Mouse (Mus musculus) monocyte, adult 2 months (primary cell): ENCODE measurements around the gene Mars.
"Not testable (repeated sequence)": the region's sequence is repeated elsewhere in the genome, so short reads cannot be mapped to it uniquely, and the experiment has no call there.

ENCODE experiments used
- DNase-seq, 2 experiments: peaks; one replicate each; pipeline ENCODE4 v3.0.0; 2022; ENCODE audit warnings: low spot score in 2 of 2, low read depth in 1 of 2

The Mars gene

DNA sequence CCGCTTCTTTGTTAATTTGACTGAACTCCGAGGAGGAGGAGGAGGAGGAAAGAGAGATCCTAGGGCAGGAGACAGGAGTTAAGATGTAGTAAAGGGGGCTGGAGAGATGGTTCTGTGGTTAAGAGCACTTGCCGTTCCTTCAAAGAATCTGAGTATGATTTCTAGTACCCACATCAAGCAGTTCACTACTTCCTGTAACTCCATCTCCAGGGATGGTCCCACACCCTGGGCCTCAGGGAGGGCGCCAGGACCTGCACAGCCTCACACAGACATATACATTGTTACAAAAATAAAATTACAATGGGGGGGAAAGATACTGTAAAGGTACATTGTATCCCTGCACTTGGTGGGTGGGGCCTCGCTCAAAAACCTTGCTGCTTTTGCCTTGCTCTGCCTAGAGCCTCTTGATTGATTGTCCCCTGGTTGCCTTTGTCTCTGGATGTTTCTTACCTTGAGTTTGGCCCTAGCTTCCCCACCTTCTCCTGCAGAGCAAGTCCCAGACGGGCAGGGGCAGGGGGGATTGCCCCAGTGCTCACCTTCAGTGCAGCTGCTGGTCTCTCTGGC, 26.0 kb upstream of the Mars start:
- no peak for DNase-seq

DNA sequence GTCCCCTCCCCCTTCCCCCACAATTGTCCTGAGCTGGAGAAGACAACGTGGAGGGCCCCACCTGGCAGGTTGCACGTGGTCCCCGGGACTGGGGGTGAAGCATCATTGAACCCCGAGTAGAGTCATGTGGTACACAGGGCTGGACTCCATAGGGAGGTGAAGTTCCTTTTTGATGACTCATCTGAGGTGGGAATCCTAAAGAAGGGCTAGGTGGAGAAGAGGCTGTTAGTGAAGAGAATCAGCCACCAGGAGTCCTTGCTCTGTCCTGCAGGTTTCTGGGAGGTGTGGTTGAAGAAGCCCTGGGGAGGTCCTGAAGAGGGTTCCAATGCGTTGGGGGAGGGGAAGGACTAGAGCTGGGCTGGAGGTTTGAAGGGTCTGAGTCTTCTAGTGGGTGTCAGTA, 25.4 kb upstream of the Mars start:
- no peak for DNase-seq

DNA sequence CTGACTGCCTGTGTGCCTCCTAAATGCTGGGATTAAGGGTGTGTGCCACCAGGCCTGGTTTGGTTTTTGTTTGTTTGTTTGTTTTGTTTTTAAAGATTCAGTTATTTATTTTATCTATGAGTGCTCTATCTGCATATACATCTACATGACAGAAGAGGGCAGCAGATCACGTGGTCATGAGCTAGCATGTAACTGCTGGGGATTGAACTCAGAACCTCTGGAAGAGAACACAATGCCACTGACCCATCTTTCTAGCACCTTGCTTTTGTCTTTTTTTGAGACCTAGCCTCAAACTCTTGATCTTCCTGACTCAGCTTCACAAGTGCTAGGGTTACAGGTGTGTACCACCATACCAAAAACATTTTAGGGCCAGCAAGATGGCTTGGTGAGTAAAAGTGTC, 23.7 kb upstream of the Mars start:
- no peak for DNase-seq

DNA sequence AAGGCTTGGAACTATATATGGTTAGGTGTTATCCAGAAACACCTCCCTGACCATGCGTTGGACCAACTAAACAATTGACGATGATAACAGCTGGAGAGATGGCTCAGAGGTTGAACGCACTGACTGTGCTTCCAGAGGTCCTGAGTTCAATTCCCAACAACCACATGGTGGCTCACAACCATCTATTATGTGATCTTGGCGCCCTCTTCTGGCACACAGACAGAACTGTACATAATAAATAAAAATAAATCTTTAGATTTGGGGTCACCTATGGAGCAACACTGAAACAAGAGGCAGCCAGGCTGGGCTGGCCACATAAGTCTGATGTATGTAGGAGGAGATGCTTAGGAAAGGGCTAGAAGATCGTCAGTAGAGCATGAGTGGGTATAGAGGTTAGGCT, 21.6 kb upstream of the Mars start:
- no peak for DNase-seq

DNA sequence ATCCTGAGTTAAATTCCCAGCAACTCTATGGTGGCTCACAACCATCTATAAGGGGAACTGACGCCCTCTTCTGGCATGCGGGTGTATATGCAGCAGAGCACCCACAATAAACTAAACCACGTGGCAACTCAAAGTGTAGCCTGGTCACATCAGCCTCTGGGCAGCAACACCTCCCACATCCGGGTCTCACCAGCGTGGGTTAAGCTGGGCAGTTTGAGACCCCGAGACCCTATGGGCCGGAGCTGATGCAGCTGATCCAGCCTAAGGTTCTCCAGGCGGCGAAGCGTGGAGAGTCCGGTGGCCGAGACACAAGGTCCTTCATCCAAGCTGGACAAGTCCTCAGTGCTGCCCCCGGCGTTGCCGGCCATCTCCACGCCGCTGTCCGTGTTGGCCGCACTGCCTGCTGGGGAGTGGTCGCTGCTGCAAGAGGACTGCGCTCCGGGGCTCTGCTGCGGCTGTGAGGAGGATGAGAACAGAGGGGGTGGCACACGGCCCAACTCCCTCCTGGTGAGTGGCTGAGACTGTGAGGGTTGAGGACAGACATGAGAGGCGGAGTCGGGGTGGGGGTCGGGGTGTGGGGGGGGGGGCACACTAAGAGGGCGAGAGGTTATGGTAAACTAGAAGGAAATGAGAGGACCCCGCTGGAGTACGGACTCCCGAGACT, 20.8 kb upstream of the Mars start:
- DNase-seq, result no peak

DNA sequence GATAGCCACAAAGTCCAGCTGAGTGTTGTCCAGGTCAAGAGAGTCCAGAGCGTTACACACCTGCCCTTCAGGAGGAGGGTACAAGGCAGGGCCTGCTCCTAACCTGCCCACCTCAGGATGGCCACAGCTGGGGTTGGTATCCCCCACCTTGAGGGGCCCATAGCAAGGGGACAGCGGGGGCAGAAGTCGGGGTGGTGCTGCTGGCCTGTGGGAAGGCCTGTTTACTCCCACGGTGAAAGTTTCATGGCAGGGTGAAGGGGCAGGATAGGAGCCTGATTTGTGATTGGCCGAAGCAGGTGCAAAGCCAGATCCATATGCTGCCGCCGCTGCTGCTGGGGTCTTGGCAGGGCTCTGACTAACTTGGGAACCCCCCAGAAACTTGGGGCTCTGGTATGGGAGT, 18.6 kb upstream of the Mars start:
- no peak for DNase-seq

DNA sequence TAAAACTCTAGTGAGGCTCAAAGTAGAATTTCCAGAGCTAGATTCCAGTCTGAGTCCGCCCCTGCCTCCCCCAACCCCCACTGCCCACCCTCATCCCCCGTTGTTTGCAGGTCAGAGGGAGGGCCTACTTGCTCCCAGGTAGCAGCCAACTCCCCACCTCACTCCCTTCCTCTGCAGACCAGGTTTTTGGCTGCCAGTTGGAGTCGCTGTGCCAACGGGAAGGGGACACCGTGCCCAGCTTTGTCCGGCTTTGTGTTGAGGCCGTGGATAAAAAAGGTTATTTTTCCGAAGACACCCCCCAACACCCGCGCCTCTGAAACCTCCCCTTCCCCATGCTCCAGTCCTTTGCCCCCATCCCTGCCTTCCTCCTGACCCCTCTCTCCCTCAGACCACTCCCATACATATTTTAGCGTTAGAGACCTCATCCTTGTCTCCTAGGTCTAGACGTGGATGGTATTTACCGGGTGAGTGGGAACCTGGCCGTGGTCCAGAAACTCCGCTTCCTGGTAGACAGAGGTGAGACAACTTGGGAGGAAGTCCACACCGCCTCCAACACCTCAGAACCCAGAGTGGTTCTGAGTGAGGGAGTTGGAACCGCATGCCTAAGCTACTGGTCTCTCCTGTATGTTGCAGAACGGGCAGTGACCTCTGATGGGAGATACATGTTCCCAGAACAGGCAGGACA, 16.0 kb upstream of the Mars start:
- no peak for DNase-seq

DNA sequence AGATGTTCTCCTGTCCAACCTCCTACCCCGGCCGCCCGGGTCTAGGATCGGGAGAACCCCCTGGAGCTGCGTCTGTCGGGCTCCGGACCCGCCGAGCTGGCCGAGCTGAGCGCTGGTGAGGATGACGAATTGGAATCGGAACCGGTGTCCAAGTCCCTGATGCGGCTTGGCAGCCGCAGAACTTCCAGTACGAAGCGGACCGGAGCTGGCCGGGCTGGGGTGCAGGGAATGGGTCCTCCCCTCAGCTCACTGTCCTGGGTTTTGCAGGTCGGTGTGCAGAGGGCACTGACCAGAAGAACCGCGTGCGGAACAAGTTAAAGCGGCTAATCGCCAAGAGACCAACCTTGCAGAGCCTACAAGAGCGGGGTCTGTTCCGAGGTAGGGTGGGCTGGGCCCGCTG, 15.2 kb upstream of the Mars start:
- no peak for DNase-seq

DNA sequence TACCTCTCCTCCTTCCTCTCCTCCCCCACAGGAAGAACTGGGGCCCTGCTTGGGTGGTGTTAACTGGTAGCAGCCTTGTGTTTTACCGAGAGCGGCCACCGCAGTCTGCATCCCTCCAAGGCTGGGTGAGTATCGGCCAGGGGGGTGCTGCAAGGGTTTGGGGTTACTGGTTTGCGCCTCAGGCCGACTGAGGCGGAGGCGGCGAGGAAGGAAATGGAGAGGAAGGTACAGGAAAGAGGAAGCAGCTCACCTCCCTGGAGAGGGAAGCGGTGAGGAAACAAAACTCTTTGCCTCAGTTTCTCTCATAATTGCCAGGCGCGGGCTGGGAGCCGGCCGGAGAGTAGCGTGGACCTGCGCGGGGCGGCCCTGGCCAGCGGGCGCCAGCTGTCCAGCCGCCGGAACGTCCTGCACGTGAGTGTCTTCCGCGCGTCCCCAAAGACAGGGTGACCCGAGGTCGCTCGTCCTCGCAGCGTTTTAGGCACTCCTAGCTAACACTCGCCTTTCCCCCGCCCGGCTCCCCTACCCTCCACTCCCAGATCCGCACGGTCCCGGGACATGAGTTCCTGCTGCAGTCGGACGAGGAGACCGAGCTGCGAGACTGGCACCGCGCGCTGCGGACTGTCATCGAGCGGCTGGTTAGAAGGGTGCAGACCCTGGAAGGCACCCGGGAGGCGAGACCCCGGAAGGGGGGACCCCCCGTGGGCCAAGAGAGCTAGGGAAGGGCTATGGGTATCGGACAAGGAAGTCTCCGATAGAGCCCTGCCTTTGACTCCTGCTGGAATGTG, 14.6 kb upstream of the Mars start:
- no peak for DNase-seq

DNA sequence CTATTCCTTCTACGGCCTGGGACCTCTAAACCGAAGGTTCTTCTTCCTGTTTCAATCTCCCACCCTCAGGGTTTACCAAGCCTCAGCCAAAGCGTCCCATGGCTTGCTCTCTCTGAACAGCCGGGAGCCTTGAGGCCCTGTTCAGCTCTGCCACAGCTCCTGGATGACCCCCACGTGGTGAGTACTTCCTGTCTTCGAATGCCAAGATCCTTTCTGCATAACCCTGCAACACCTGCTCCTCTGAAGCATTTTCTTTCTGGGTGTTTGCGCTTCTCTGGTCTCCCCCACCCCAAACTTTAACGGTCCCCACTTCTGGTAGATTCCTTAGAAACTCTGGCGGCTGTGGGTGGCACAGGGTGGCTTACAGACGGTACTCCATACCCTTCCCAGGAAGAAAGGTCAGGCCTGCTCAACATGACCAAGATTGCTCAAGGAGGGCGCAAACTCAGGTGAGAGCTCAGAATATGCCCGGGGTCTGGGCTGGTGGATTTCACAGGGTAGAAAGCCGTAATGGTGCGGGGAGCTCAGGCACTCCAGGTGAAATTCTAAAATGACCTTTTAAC, 13.9 kb upstream of the Mars start:
- DNase-seq, result no peak

DNA sequence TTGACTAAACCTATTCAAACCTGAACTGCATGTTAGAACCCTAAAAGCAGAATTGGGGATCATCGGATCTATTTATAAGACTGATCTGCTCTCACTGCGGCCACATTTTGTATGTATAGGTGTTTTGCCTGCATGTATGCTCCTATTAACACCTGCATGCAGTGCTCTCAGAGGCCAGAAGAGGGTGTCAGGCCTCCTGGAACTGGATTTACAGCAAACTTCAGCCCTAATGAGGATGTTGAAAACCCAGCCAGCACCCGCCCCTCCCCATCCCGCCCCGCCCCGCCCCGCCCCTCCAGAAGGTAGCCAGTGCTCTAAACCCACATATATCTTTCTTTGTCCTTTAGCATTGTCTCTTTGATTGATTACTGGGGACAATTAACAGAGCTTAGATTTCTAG, 12.9 kb upstream of the Mars start:
- DNase-seq, result peak in 1 of 2 experiments; percentile 60

DNA sequence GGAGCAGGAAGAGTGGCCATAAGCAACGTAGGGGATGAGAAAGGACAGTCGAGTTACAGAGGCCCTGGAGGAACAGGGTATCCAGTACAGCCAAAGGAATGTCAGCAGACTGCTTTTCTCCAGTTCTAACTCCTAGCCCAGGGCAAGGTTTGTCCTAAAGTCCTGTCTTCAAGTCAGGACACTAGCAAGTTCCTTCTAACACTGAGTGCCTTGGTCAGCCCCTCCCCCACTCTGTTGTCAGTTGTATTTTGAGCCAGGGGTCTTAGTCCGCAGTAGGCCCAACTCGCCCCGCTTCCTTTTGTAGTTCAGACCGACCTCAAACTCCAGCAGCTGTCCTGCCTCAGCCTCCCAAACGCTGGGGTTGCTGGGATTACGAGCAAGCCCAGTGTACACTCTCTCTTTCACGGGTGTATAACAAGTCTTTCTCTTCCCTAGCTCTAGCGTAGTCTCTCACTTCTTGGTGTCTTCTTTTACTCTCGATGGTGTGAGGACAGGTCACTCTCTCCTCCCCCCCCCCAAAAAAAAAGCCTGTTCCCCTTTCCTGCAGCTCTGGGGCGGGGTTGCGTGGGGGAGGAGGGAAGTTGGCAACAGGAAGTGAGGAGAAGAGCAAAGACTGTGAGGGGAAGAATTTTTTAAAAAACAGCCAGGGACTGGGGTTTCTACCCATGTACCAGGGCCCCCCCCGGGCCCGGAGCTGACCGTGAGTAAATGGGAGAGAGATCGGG, 11.7 kb upstream of the Mars start:
- DNase-seq, result peak; percentile 26 to 54

DNA sequence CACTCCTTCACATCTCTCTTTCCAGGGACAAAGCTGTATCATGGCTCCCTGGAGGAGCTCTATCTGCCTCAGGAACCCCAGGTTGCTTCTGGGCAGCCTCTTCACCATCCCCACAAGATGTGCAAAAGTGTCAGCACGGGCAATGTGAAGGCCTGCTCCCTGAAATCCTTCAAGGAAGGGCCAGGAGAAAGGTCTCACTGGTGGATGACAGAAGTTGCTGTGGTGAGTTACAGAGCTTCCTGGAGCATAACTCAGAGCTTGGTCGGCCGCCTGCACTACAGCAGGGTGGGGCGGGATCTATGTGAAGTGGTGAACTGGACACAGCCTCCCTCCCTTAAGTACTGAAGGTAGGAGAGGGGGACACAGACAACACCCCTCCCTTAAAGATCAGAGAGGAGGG, 11.1 kb upstream of the Mars start:
- no peak for DNase-seq

DNA sequence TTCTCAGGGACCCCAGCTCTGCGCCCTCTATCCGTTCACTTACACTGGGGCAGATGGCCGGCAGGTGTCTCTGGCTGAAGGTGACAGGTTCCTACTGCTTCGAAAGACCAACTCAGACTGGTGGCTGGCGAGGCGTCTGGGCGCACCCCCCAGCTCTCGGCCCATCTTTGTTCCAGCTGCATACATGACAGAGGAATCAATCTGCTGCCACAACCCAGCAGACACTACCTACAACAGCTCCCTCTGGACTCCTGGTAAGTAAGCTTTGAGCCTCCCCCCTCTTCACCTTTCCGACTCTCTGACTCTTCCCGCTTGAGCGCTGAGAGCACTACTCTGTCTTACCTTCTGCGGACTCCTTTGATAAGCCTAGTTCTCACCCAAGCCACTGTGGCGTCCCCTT, 10.6 kb upstream of the Mars start:
- DNase-seq, result no peak

DNA sequence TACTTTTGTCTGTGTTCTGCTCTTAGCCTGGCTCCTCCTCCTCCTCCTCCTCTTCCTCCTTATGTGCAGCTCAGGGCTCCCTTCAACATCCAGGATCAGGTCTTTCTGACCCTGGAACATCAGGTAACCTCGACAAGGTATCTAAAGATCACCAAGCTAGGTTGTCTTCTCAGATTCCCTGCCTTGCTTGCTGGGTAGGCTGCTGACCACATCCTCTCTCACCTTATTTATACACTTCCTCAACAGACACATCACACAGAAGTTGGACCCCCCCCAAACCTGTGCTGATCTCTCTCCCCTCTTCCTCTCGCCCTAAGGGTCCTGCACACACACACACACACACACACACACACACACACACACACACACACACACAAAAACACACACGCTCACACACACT, 10.0 kb upstream of the Mars start, which contains the start of gene Arhgap9:
Gene Arhgap9, plus strand, starts transcription at position 344 of the 400 bp plus-strand sequence.
- DNase-seq, result no peak

DNA sequence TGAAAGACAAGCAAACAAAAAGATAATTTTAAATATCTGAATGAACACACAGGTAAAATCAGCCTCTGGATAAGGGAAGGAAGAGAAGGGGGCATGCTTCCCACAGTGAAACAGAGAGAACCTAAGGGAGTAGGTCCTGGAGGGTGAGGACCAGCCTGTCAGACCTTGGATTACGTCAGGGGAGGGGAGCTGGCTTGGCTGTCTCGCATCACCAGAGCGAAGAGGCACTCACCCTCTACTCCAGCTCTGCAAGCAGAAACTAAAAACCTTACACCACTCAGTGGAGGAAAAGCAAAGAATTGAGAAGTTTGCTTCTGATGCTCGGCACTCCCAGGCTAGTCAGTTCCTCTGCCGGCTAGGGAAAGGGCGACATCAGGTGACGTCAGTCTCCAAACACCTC, 8.4 kb upstream of the Mars start:
- no peak for DNase-seq

DNA sequence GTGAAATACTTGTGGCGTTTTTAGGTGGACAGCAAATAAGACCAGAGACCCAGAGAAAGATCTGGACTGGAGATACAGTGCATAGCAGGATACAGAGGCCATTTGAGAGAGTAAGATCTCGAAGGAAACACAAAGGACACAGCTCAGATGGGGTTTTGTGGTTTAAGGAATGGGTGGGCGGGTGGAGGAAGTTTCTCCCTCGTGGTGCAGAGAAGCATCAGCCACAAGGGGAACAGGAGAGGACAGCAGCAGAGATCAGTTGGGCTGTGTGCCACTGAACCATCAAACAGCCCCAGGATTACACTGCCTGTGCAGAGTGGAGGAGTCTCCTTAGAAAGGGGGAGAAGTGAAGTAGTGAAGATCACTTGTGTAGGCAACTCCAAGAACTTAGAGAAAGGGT, 6.4 kb upstream of the Mars start:
- no peak for DNase-seq

DNA sequence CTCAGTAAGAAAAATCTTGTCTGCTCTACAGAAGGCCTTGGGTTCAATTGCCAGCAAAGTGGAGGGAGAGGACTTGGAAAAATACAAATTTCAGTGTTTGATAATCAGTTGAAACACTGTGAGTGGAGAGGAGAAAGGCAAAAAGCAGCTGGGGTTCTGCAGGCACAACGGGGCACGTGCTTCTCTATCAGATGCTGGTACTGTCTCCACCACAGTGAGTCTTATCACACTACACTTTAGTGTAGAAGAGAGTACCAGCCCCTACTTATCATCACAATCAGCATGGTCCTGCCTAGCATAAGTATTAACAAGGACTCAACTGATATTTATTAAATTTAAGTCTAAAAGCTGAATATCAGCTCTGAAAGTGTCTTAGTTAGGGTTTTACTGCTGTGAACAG, 5.7 kb upstream of the Mars start:
- DNase-seq, result no peak

DNA sequence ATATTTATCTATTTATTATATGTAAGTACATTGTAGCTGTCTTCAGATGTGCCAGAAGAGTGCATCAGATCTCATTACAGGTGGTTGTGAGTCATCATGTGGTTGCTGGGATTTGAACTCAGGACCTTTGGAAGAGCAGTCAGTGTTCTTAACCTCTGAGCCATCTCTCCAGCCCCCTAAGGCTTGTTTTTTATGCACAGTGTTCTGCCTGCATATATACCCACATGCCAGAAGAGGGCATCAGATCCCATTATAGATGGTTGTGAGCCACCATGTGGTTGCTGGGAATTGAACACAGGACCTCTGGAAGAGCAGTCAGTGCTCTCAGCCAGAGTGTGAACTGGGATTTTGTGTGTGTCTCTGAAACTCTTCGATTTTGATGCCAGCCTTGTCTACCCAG, 3.4 kb upstream of the Mars start:
- DNase-seq, result not testable (repeated sequence)

DNA sequence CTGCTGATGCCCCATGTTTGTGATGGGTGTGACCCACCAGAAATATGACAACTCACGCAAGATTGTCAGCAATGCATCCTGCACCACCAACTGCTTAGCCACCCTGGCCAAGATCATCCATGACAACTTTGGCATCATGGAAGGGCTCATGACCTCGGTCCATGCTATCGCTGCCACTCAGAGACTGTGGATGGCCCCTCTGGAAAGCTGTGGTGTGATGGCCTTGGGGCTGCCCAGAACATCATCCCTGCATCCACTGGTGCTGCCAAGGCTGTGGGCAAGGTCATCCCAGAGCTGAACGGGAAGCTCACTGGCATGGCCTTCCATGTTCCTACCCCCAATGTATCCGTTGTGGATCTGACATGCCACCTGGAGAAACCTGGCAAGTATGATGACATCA, 1.9 kb upstream of the Mars start:
- not testable (repeated sequence) for DNase-seq

DNA sequence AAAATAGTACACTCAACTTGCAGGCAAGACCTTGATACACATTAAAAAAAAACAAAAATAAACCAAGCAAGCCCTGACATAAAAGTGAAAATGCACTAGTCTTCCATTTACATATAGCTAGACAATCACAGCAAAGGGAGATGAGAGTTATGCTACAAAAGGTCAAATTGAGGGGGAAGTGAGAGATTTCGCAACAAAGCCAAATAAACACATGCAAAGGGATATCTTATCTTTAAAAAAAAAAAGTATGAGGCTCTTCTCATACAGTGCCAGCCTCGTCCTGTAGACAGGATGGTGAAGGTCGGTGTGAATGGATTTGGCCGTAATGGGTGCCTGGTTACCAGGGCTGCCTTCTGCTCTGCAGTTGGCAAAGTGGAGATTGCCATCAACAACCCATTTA, 1.3 kb upstream of the Mars start:
- DNase-seq, result no peak
